Mouse (Mus musculus) ES-E14 (cell line): ENCODE data around the gene Mdh1b. TPM values are rescaled to one million over a fixed set of nuclear protein-coding genes. Genes with fewer than 3 reads are reported as not detected.

Source experiments
- DNase-seq: peaks from one replicate; pipeline ENCODE4 v3.0.0-alpha.2; 2013; ENCODE audit warnings: low read depth, low spot score
- H3K27ac ChIP-seq: 2 replicates; pipeline ENCODE4 v1.5.1; 2012; ENCODE audit warnings: low read depth, mild to moderate bottlenecking, low read length, moderate library complexity, mixed read lengths; ENCODE audit not compliant: poor library complexity, insufficient read depth, severe bottlenecking
- H3K36me3 ChIP-seq: 2 replicates; pipeline ENCODE4 v1.6.1; 2012; ENCODE audit warnings: mild to moderate bottlenecking, low read length, moderate library complexity, mixed read lengths; ENCODE audit not compliant: control insufficient read depth, poor library complexity, insufficient read depth, severe bottlenecking
- H3K4me1 ChIP-seq, 2 experiments: fragments of 150-350 bp in 1 of 2; sonication (generic) in 1 of 2; 2 replicates each; pipeline ENCODE4 v1.6.1; 2012; ENCODE audit warnings: low read length in 2 of 2, mild to moderate bottlenecking in 1 of 2, mixed read lengths in 1 of 2; ENCODE audit not compliant: control insufficient read depth in 2 of 2, insufficient read depth in 2 of 2, poor library complexity in 1 of 2
- H3K4me3 ChIP-seq, 2 experiments: fragments of 150-350 bp in 1 of 2; sonication (generic) in 1 of 2; 2 replicates each; pipeline ENCODE4 v1.5.1; 2012; ENCODE audit warnings: low read length in 2 of 2, low read depth in 1 of 2, mild to moderate bottlenecking in 1 of 2, mixed read lengths in 1 of 2; ENCODE audit not compliant: insufficient read depth in 1 of 2, poor library complexity in 1 of 2, severe bottlenecking in 1 of 2
- H3K9ac ChIP-seq: 2 replicates; pipeline ENCODE4 v1.6.1; 2012; ENCODE audit warnings: low read depth, mild to moderate bottlenecking, low read length, mixed read lengths; ENCODE audit not compliant: poor library complexity, insufficient read depth, severe bottlenecking
- H3K9me3 ChIP-seq: fragments of 150-350 bp; sonication (generic); 2 replicates; pipeline ENCODE4 v1.6.1; 2012; ENCODE audit warnings: low read depth, mild to moderate bottlenecking, low read length; ENCODE audit not compliant: control insufficient read depth, insufficient read depth
- CHD2 ChIP-seq: IDR thresholded peaks from 2 replicates; pipeline ENCODE4 v1.6.1; 2014; ENCODE audit warnings: mild to moderate bottlenecking, low read depth, low read length, inconsistent platforms
- HCFC1 ChIP-seq: IDR thresholded peaks from 2 replicates; pipeline ENCODE4 v1.6.1; 2012; ENCODE audit warnings: low read length, inconsistent platforms, borderline replicate concordance; ENCODE audit not compliant: insufficient read depth
- MAFK ChIP-seq: IDR thresholded peaks from 2 replicates; pipeline ENCODE4 v1.6.1; 2014; ENCODE audit warnings: mild to moderate bottlenecking, low read depth, low read length, inconsistent platforms; ENCODE audit not compliant: insufficient read depth
- ZC3H11A ChIP-seq: IDR thresholded peaks from 2 replicates; pipeline ENCODE4 v1.6.1; 2012; ENCODE audit warnings: low read depth, mild to moderate bottlenecking, inconsistent platforms, low read length, borderline replicate concordance
- ZNF384 ChIP-seq: IDR thresholded peaks from 2 replicates; pipeline ENCODE4 v1.6.1; 2012; ENCODE audit warnings: low read depth, low read length, inconsistent platforms
- in situ Hi-C, 2 experiments: fragments of 600-800 bp; cut with MboI; formaldehyde crosslinking; loops; one replicate each; pipeline ENCODE4 v1.15.1; 2025; ENCODE audit warnings: low sequenced_read_pairs in 2 of 2, inconsistent platforms in 1 of 2; ENCODE audit not compliant: unreplicated experiment in 2 of 2
- total RNA-seq: library from RNA; depleted of rRNA; stranded (reverse); fragments of 300-350 nt; gene quantifications from 2 replicates; pipeline ENCODE4 v1.2.3, GENCODE M21; 2012

Gene Mdh1b
- total RNA-seq, 1 experiment = 0.13 TPM

- Histone ChIP-seq H3K9me3 (no peaks in the 10 kb centered on the region), H3K4me3 (no peak within 1 kb of the TSS), H3K9ac (no peak within 1 kb of the TSS), H3K4me1 (no peaks in the 10 kb centered on the region), H3K36me3 (no peaks in the 10 kb centered on the region), H3K27ac (no peak within 1 kb of the TSS)
- TF ChIP-seq ZC3H11A (no peak), ZNF384 (no peak), MAFK (no peak)
- DNase-seq = no peak
- in situ Hi-C loops = no loop called here
Observed at GRCm38 (mm10) chr1:63686827-63687226, 43.3 kb downstream of the Mdh1b start, which contains the start of gene Dytn. Dytn (minus strand) TSS chr1:63686927.

DNA sequence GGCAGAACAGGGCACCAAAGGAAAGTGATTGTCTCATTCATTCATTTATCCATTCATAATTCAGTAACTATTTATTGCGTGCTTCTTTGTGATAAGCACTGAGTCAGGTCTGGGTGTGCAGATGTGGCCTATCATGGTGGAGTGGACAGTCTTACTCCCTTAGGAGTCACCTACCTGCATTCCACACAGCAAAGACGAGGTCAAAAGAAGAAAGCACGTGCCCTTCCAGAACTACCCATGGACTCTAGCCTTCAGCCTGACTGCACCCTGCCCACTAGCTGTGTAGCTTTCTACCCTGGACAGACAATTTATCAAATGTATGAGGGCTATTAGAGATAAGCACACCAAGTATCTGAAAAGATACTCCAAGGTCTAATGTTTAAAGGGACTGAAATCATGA is 54.1 kb downstream of the Mdh1b start:
- no peak overlapping the region for H3K27ac ChIP-seq
- in situ Hi-C loops = no loop called here
- H3K4me3 ChIP-seq = no peak overlapping the region
- H3K9me3 ChIP-seq = no peaks in the 10 kb centered on the region
- TF ChIP-seq ZNF384 (no peak), MAFK (no peak), HCFC1 (no peak), CHD2 (no peak), ZC3H11A (no peak)
- DNase-seq = no peak
- no peaks in the 10 kb centered on the region for H3K4me1 ChIP-seq
- H3K9ac ChIP-seq = no peak overlapping the region
- H3K36me3 ChIP-seq = no peaks in the 10 kb centered on the region

DNA sequence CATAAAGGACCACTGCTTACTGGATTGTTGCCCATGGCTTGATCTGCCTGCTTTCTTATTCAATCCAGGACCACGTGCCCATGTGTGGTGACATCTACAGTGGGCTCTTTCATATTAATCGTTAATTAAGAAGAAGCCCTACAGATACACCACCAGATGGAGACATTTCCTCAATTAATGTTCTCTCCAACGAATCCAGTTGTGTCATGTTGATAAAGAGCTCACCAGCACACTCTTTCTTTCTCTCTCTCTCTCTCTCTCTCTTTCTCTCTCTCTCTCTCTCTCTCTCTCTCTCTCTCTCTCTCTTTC is 61.3 kb downstream of the Mdh1b start:
- H3K27ac ChIP-seq = no peak overlapping the region
- DNase-seq = peak; percentile 25
- 0 out of 2 replicates have a peak, but pooled peaks have one; percentile 42 for TF ChIP-seq ZC3H11A
- TF ChIP-seq ZNF384 = no peak
- no peak overlapping the region for H3K9ac ChIP-seq
- H3K4me3 ChIP-seq = no peak overlapping the region
- H3K36me3 ChIP-seq = no peaks in the 10 kb centered on the region
- no peaks in the 10 kb centered on the region for H3K9me3 ChIP-seq
- in situ Hi-C loops = loop anchor here (25.0 kb wide), 2 partner anchors 768 to 1043 kb away; no protein-coding TSS in a partner anchor
- H3K4me1 ChIP-seq = peaks cover 0 to 4% of the 10 kb centered on the region in 2 experiments; a peak in 1 of 4 replicates

DNA sequence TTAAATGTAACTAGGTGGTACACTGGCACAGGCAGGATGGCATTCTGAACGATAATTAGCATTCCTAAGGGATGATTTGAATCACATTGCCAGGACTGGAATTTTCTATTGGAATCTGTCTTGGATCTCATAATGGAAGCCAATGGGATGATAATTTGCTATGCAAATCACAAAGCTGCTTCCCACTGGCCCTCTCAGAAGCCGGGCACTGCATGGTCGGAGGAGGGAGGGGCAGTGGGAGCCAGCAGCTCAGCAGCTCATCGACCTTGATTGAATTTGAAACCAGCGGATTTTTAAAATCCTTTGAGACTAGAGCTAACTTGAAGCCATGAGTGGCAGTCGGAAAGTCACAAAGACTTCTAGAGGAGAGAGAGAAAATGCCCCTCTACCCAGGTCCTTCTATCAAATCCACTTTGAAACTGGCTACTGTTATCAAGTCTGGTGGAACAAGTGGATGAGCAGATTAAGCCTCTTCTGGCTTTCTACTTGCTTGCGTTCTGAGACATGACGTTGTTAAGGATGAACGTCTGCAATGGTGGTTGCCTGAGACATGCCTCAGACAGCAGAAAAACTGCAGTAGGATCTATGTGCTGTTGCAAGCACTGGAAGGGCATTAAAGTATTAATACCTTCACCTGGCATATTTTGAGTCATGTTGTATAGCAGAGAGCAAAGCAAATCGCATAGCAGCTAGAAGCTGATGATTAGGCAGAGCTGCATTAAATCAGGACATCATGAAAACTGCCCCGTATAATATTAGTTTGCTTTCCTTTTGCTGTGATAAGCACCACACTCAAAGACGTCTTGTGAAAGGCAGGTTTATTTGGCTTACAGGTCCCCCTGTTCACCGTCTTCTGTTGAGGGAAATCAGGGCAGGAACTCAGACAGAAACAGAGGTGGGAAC is 61.9 kb downstream of the Mdh1b start:
- in situ Hi-C loops = loop anchor here (25.0 kb wide), 2 partner anchors 769 to 1044 kb away; no protein-coding TSS in a partner anchor
- no peak for DNase-seq
- no peak overlapping the region for H3K9ac ChIP-seq
- H3K36me3 ChIP-seq = no peaks in the 10 kb centered on the region
- peaks cover 0 to 4% of the 10 kb centered on the region in 2 experiments; a peak in 1 of 4 replicates for H3K4me1 ChIP-seq
- no peaks in the 10 kb centered on the region for H3K9me3 ChIP-seq
- no peak for TF ChIP-seq ZNF384
- no peak for TF ChIP-seq CHD2
- TF ChIP-seq MAFK = no peak
- no peak for TF ChIP-seq HCFC1
- no peak for TF ChIP-seq ZC3H11A
- no peak overlapping the region for H3K27ac ChIP-seq
- H3K4me3 ChIP-seq = no peak overlapping the region
